ENCODE assay signal across 8 mouse cellular contexts in genomic region chr16:85173373-85174081, GRCm38 (mm10). TPM values are rescaled to one million over a fixed set of nuclear protein-coding genes. Genes with fewer than 3 reads are reported as not detected.
DNase-seq lines count a peak whose midpoint lies in the region; ATAC-seq and TF ChIP-seq lines count a peak whose summit lies in the region.

Gene App, minus strand, starts transcription at chr16:85173766.

- under 1% methylated on average over 69 of the region's 78 CpGs for WGBS in hindbrain, embryonic 16.5 days

- no peaks in the 10 kb centered on the region for H3K27me3 ChIP-seq in hindbrain, embryonic 16.5 days (replicated peaks; ENCODE audit: control insufficient read depth, insufficient read depth, low read length)

- peaks cover 25% of the 10 kb centered on the region for H3K4me1 ChIP-seq in hindbrain, embryonic 16.5 days (ENCODE audit: control insufficient read depth, insufficient read depth, low read depth, low read length)

- peak within 1 kb of the TSS; percentile 79 for H3K4me3 ChIP-seq in gastrocnemius, adult 2 months
- H3K4me3 ChIP-seq in hindbrain, embryonic 16.5 days (ENCODE audit: low read length), result peak within 1 kb of the TSS; percentile 94

- ATAC-seq in hindbrain, embryonic 16.5 days, result peak; percentile 89
- peak; percentile 89 for ATAC-seq in megakaryocyte, adult 5-6 weeks (ENCODE audit: poor library complexity, severe bottlenecking)

- H3K36me3 ChIP-seq in hindbrain, embryonic 16.5 days (ENCODE audit: control insufficient read depth, insufficient read depth, low read length), result no peaks in the 10 kb centered on the region

- DNase-seq in ZHBTc4 (ENCODE audit: low read depth, low spot score), result peak; percentile 91
- peak; percentile 97 for DNase-seq in cerebellum, postnatal 4 days (ENCODE audit: low spot score in 2 of 2)
- DNase-seq in gastrocnemius, adult 2 months, result peak; percentile 93
- DNase-seq in left cerebral cortex, adult 8-10 months (ENCODE audit: low spot score in 2 of 2), result peak; percentile 81 to 87
- peak; percentile 88 to 93 for DNase-seq in right cerebral cortex, adult 2 months (ENCODE audit: low spot score in 2 of 2)
- peak; percentile 84 for DNase-seq in urinary bladder, postnatal 10 days (ENCODE audit: low spot score)

- no peaks in the 10 kb centered on the region for H3K9me3 ChIP-seq in hindbrain, embryonic 16.5 days (ENCODE audit: control insufficient read depth, low read length)

- peak within 1 kb of the TSS; percentile 99 for H3K9ac ChIP-seq in hindbrain, embryonic 16.5 days (ENCODE audit: low read depth, low read length)

- peak within 1 kb of the TSS; percentile 93 for H3K27ac ChIP-seq in gastrocnemius, adult 2 months
- peak within 1 kb of the TSS; percentile 97 for H3K27ac ChIP-seq in hindbrain, embryonic 16.5 days (ENCODE audit: low read depth, low read length)

- peak within 1 kb of the TSS; percentile 86 for H3K4me2 ChIP-seq in hindbrain, embryonic 16.5 days (ENCODE audit: low read length)

- TF ChIP-seq CTCF in gastrocnemius, adult 2 months (IDR thresholded peaks at IDR 0.05), result peak; percentile 98; the same call in 1 of the 2 replicates

- intact Hi-C loops in gastrocnemius, adult 2 months (cut with DNase I), result loop anchor here (1.0 to 5.0 kb wide), 4 partner anchors 41 to 218 kb away; no protein-coding TSS in a partner anchor

RNA-seq across cellular contexts. Expression of gene App, which starts in this region (rescaled TPM):
- total RNA-seq in gastrocnemius, adult 2 months (2021), result 100 to 1,000 TPM in 1 of 2 experiments, 10 to 100 TPM in 1; 66.5 to 103 TPM
- polyA plus RNA-seq in hindbrain, embryonic 16.5 days (2015; fragmentation: Nextera tagmentation; extraction: Ambion mirVana), result 482 and 521 TPM in 2 replicates
- total RNA-seq in left cerebral cortex, adult 8-10 months (2022), result 1,000 to 10,000 TPM; 1,370 to 1,422 (median 1,398) TPM
- total RNA-seq in megakaryocyte, adult 5-6 weeks (2015), result 249 and 260 TPM in 2 replicates
- total RNA-seq in megakaryocyte, adult 5-6 weeks (2017), result 383 and 394 TPM in 2 replicates

Comparison
In these comparisons a context has a peak if more than half of its experiments do, and no peak if none do; other contexts are left out.
1. Peak in every context shown above with its lines: DNase-seq, ATAC-seq, H3K4me3 ChIP-seq and H3K27ac ChIP-seq.